Mouse (Mus musculus) lung, postnatal 0 days (tissue): ENCODE results near the gene Sgsm2.

ENCODE experiments used
- CTCF ChIP-seq: IDR thresholded peaks from 2 replicates; pipeline ENCODE4 v1.5.1; 2016; ENCODE audit warnings: antibody characterized with exemption, mild to moderate bottlenecking
- EP300 ChIP-seq: IDR thresholded peaks from 2 replicates; pipeline ENCODE4 v1.6.1; 2016; ENCODE audit warnings: antibody characterized with exemption, mild to moderate bottlenecking, control low read depth

- TF ChIP-seq CTCF (no peak), EP300 (no peak)
Observed at GRCm38 (mm10) chr11:74865252-74865651, 31.6 kb downstream of the Sgsm2 start.
